Mouse (Mus musculus) limb, embryonic 14.5 days (tissue): Measurements from ENCODE around the gene Tead2. TPM values are rescaled to one million over a fixed set of nuclear protein-coding genes. Genes with fewer than 3 reads are reported as not detected.
A peak's percentile ranks its signal among the peaks of the same experiment; 100 is the strongest.

ENCODE experiments used
- ATAC-seq: fragments of 200-750 bp; cut with Nextera tagmentation; 2 replicates; pipeline ENCODE4 v1.8.0; 2017; ENCODE audit warnings: low read depth, moderate number of reproducible peaks, moderate TSS enrichment; ENCODE audit not compliant: low FRiP score
- DNase-seq: peaks from one replicate; pipeline ENCODE4 v3.0.0-alpha.2; 2015; ENCODE audit warnings: low spot score
- H3K27ac ChIP-seq: fragments of 300-500 bp; sonication (generic); replicated peaks from 2 replicates; pipeline ENCODE4 v1.5.1; 2014; ENCODE audit warnings: low read depth, mild to moderate bottlenecking, low read length, moderate library complexity, mixed read lengths
- H3K27me3 ChIP-seq: fragments of 300-500 bp; sonication (generic); 2 replicates; pipeline ENCODE4 v1.6.1; 2014; ENCODE audit warnings: low read length, mixed read lengths; ENCODE audit not compliant: control insufficient read depth, insufficient read depth
- H3K36me3 ChIP-seq: fragments of 300-500 bp; sonication (generic); 2 replicates; pipeline ENCODE4 v1.6.1; 2014; ENCODE audit warnings: mild to moderate bottlenecking, low read length, moderate library complexity, mixed read lengths; ENCODE audit not compliant: control insufficient read depth, insufficient read depth
- H3K4me1 ChIP-seq: fragments of 300-500 bp; sonication (generic); 2 replicates; pipeline ENCODE4 v1.6.1; 2014; ENCODE audit warnings: antibody characterized with exemption, low read length, mixed read lengths; ENCODE audit not compliant: control insufficient read depth, insufficient read depth
- H3K4me2 ChIP-seq: fragments of 300-500 bp; sonication (generic); replicated peaks from 2 replicates; pipeline ENCODE4 v1.6.1; 2014; ENCODE audit warnings: low read depth, mild to moderate bottlenecking, low read length, moderate library complexity; ENCODE audit not compliant: severe bottlenecking
- H3K4me3 ChIP-seq: fragments of 300-500 bp; sonication (generic); replicated peaks from 2 replicates; pipeline ENCODE4 v1.5.1; 2014; ENCODE audit warnings: low read length
- H3K9ac ChIP-seq: fragments of 300-500 bp; sonication (generic); 2 replicates; pipeline ENCODE4 v1.6.1; 2014; ENCODE audit warnings: mild to moderate bottlenecking, low read depth, low read length, moderate library complexity; ENCODE audit not compliant: severe bottlenecking
- H3K9me3 ChIP-seq: fragments of 300-500 bp; sonication (generic); 2 replicates; pipeline ENCODE4 v1.6.1; 2016; ENCODE audit warnings: low read length; ENCODE audit not compliant: control insufficient read depth
- POLR2A ChIP-seq: fragments of 200-500 bp; IDR thresholded peaks from 2 replicates; pipeline ENCODE4 v1.8.0; 2012; ENCODE audit warnings: inconsistent platforms, mild to moderate bottlenecking, moderate library complexity, borderline replicate concordance; ENCODE audit not compliant: insufficient read depth, insufficient read length; ENCODE audit errors: extremely low read depth
- WGBS: fragments of 180-500 bp; shearing (Covaris S2); extraction: QIAGEN DNeasy Blood & Tissue Kit; methylation state at CpG from one replicate; pipeline ENCODE4 v1.1.7; 2014; 5-methylcytosine and 5-hydroxymethylcytosine counted together
- polyA plus RNA-seq, 2 experiments: library from polyadenylated mRNA; depleted of rRNA in 1 of 2; stranded (reverse) in 1 of 2; unstranded in 1 of 2; fragments of >200 nt; fragmentation: Nextera tagmentation in 1 of 2; extraction: Ambion mirVana in 1 of 2; gene quantifications; 2 replicates each; pipeline versions ENCODE4 v1.2.1 to v1.2.3; 2012 to 2014

The Tead2 gene
- polyA plus RNA-seq, 2 experiments, result 143 to 450 TPM

DNA sequence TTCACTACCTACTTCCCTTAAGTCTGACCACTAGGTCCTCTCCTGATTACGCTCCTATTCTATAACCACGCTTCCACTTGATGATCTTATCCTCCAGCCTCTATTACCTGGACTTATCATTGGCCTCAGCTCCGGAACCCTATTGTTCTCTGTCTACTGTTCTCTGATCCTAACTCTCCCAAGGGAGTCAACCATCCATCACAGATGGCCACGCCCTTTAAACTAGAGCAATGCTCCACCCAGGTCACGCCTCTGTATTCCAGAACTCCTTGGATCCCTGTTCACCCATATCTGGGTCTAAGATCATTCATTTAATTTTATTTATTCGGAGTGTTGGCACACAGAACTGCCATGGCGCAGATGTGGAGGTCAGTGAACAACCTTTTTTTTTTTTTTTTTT is 3.2 kb upstream of the Tead2 start:
- H3K4me3 ChIP-seq, result no peak overlapping the region
- H3K27ac ChIP-seq, result no peak overlapping the region
- ATAC-seq (no peak), DNase-seq (no peak)
- peaks cover 16% of the 10 kb centered on the region; the same call in 1 of the 2 replicates for H3K4me1 ChIP-seq
- TF ChIP-seq POLR2A, result no peak
- H3K9ac ChIP-seq, result no peak overlapping the region
- H3K36me3 ChIP-seq, result no peaks in the 10 kb centered on the region
- no peak overlapping the region for H3K4me2 ChIP-seq
- no peaks in the 10 kb centered on the region for H3K9me3 ChIP-seq
- WGBS, result 71% methylated on average over 7 of the region's 7 CpGs
- peaks cover 13% of the 10 kb centered on the region for H3K27me3 ChIP-seq

DNA sequence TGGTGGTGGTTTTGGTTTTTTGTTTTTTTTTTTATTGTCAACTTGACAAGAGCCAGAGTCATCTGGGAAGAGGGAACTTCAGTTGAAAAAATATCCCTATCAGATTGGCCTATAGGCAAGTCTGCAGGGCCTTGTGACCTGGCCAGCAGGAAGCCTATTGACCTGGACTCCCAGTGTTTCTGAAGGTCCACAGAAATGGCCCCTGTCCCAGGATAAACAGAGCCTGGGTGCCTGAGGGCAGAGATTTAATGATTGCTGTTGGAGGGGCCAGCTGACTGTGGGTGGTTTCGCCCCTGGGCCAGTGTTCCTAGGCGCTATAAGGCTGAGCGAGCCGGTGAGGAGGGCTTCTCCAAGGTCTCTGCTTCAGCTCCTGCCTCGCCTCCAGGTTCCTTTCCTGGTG is 1.8 kb upstream of the Tead2 start:
- Histone ChIP-seq H3K27me3 (peaks cover 13% of the 10 kb centered on the region), H3K36me3 (peaks cover 11% of the 10 kb centered on the region), H3K9me3 (no peaks in the 10 kb centered on the region), H3K9ac (no peak overlapping the region), H3K4me3 (no peak overlapping the region), H3K4me1 (peaks cover 20% of the 10 kb centered on the region; the same call in 1 of the 2 replicates), H3K27ac (no peak overlapping the region), H3K4me2 (no peak overlapping the region)
- DNase-seq, result no peak
- no peak for ATAC-seq
- WGBS, result 55% methylated on average over 5 of the region's 5 CpGs
- TF ChIP-seq POLR2A, result no peak

DNA sequence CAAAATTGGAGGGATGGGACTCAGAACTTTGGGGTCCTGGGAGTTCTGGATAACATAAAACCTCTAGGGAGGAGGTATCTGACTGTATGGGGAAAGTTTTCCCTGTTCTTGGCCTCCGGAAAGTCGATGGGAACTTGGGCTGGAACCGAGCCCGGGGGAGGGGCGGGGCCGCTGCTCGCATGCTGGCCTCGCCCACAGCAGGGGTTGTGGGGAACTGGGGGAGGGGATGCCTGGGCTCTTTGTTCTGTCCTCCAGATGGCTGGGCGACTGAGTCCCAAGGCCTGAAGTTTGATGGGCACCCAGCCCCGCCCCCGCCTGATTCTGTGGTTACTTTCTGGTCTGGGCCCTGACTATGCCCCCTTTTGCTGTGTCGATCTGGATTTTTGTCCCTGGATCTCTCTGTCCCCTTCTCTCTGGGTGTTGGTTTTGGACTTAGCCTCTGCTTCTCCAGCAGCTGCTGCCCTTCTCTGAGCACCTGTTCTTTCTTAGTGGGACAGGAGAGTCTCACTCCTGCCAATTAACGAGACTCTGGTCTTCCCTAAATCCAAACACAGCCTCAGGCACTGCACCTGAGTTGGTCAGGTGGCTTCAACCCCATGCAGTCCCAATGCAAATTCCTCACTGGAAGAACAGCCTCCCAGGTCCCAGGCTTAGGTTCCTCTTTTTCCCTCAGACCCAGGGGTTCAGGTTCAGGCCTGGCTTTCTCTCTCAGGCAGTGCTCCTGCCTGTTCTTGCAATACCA is 1.1 kb downstream of the Tead2 start:
- peaks cover 9% of the 10 kb centered on the region for H3K27me3 ChIP-seq
- TF ChIP-seq POLR2A, result peak; percentile 77; the same call in 1 of the 2 replicates
- peak overlapping the region; percentile 99 for H3K9ac ChIP-seq
- 0% methylated on average over 13 of the region's 13 CpGs for WGBS
- peak overlapping the region; percentile 80 for H3K4me2 ChIP-seq
- peaks cover 39% of the 10 kb centered on the region for H3K36me3 ChIP-seq
- H3K4me1 ChIP-seq, result peaks cover 21% of the 10 kb centered on the region; the same call in 1 of the 2 replicates
- H3K4me3 ChIP-seq, result peak overlapping the region; percentile 94
- DNase-seq (peak; percentile 93), ATAC-seq (peak; percentile 89)
- peak overlapping the region; percentile 99 for H3K27ac ChIP-seq
- no peaks in the 10 kb centered on the region for H3K9me3 ChIP-seq

DNA sequence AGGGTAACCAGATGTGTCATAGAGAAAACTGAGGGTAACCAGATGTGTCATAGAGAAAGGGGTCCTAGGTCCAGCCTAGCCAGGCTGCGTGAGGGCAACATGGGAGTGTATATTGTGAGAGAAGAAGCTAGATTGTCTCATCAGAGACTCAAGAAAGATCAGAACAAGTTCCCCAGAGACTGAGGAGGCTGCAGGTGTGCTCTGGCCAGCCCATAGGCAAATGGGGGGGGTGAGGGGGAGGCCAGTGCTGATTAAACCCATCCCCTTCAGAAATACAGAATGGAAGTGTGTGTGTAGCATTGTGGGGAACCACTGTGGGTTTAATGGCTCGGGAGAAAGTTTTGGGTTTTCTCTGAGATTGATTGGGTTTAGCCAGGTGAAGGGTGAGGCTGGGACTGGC is 6.1 kb downstream of the Tead2 start:
- DNase-seq (no peak), ATAC-seq (no peak)
- no peak overlapping the region for H3K4me2 ChIP-seq
- no peak overlapping the region for H3K4me3 ChIP-seq
- 90% methylated on average over 2 of the region's 2 CpGs for WGBS
- TF ChIP-seq POLR2A, result no peak
- H3K27ac ChIP-seq, result no peak overlapping the region
- no peak overlapping the region for H3K9ac ChIP-seq
- H3K36me3 ChIP-seq, result peaks cover 90% of the 10 kb centered on the region
- H3K9me3 ChIP-seq, result no peaks in the 10 kb centered on the region
- no peaks in the 10 kb centered on the region for H3K27me3 ChIP-seq
- H3K4me1 ChIP-seq, result peaks cover 13% of the 10 kb centered on the region; the same call in 1 of the 2 replicates

DNA sequence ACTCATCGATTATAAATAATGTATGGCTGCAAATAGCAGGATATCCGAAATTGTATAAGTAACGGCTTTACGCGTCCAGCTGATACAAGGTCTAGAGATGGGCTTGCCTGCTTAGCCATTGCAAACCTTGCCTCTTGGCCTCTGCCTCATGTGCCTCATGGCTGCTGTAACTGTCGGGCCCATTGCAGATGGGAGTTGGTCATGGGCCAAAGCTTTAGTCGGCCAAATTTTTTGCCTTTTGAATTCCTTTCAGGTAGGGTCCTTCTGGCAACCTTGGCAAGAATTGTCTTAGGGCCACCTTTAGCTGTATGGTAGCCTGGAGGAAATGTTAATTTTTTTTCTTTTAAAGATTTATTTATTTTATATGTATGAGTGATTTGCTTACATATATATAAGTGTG is 9.3 kb downstream of the Tead2 start:
- TF ChIP-seq POLR2A, result no peak
- no peak overlapping the region for H3K9ac ChIP-seq
- WGBS, result 94% methylated on average over 7 of the region's 7 CpGs
- ATAC-seq, result no peak
- H3K27me3 ChIP-seq, result no peaks in the 10 kb centered on the region
- no peak for DNase-seq
- H3K4me3 ChIP-seq, result no peak overlapping the region
- no peaks in the 10 kb centered on the region for H3K4me1 ChIP-seq
- H3K9me3 ChIP-seq, result no peaks in the 10 kb centered on the region
- H3K36me3 ChIP-seq, result peaks cover 97% of the 10 kb centered on the region
- no peak overlapping the region for H3K4me2 ChIP-seq
- H3K27ac ChIP-seq, result no peak overlapping the region
